Mouse (Mus musculus) c-Kit-positive CD71-negative TER-119-negative erythroid progenitor cells, embryonic 14.5 days (primary cell): ENCODE measurements around the gene Ccnt1.

ENCODE experiments used
- DNase-seq: peaks from one replicate; pipeline ENCODE4 v3.0.0-alpha.2; 2013; ENCODE audit warnings: low read depth

Ccnt1 gene

GRCm38 (mm10) chr15:98510438-98511385, 60.0 kb downstream of the Ccnt1 start:
- peak; percentile 81 for DNase-seq

GRCm38 (mm10) chr15:98509387-98509786, 61.3 kb downstream of the Ccnt1 start:
- DNase-seq: no peak

GRCm38 (mm10) chr15:98507321-98507720, 63.4 kb downstream of the Ccnt1 start:
- no peak for DNase-seq

GRCm38 (mm10) chr15:98506253-98506957, 64.3 kb downstream of the Ccnt1 start:
- DNase-seq: no peak

DNA sequence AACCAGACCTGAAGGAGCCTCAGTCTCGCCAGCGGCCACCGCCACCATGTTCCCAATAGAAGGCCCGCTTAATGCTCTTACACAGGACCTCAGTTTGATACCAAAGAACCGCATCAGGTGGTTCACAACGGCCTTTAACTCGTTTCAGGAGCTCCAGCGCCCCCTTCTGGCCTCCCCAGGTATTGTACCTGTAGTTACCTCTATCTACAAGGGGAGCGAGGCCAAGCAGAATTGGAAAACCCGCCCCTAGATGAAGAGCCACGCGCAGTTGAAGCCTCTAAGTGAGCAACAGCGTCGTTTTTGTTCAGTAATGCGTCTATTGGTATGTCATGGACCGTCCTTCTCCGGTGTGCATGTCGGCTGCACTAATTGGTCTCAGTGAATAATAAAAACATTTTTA, 66.2 kb downstream of the Ccnt1 start:
- DNase-seq: peak; percentile 68

- no peak for DNase-seq
These were observed 67.4 kb downstream of the Ccnt1 start for GRCm38 (mm10) chr15:98503317-98503716.

GRCm38 (mm10) chr15:98497631-98498030, 73.1 kb downstream of the Ccnt1 start:
- no peak for DNase-seq

DNA sequence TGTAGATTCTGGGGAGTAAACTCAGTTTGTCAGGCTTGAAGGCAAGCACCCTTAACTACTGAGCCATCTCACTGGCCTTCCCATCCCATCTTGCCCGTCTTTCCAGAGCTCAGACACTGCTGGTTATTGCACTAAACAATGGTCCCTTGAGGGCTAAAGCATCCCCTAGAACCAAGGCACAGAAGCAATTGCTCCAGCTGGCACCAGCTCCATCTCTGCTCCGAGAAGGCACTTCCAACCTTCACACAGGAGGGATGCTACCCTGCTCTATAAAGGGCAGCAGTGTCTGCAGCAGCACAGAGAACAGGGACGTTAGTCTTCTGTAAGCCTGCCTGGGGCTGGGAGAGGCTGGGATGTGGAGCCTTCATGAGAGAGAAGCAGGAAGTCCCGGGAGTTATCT, 78.6 kb downstream of the Ccnt1 start, which contains the start of gene Olfr279:
TSS of gene Olfr279 (plus strand) at position 301 of the 400 bp plus-strand sequence.
- DNase-seq: no peak

DNA sequence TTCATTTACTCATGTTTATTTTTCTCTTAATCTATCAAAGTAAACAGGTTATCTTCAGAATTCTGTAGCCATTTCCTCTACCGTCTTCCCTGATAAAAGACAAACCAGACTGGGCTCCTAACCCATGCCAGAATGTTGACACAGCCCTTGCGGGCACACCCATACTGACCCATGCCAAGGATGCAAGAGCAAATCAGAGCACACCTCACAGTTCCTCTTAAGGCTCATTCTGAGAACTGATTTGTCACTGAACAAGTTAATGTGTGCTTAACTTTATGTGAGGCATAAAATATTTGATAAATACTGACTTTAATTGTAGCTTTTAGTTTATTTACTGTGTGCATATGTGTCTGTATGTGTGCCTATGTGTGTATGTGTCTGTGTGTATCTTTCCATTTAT, 79.4 kb downstream of the Ccnt1 start:
- DNase-seq: no peak
